Mouse (Mus musculus) cerebellum, postnatal 14 days (tissue): ENCODE data around the gene Gm28035.
A peak's percentile ranks its signal among the peaks of the same experiment; 100 is the strongest.

ENCODE experiments used
- DNase-seq, 2 experiments: peaks; one replicate each; pipeline ENCODE4 v3.0.0; 2021; ENCODE audit warnings: mixed read lengths in 2 of 2

Gene Gm28035

DNA sequence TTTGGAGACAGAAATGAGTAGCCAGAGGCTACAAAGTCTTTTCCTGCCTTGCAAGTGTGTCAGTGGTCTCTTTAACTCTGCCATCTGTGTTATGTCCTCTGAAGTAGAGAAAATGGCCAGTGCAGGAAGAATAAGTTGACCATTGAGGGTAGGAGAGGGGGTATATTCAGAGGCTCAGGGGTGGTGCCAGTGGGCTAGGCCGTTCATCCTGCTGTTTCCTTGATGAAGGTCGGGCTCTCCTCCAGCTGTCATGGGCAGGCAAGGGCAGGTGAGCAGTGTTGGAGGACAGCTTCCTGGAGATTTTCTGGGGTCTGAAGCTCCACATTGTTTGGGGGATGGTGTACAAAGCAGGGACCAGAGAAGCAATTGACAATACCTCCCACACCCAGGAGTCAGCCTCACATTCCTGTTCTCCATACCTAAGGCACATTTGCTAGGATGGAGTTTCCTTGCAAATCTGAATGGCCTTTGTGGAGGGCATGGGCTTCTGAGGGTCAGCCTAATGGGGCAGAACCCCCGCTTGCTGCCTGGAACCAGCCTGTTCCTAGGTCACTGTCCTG, 1.4 kb upstream of the Gm28035 start:
- DNase-seq = no peak

GRCm38 (mm10) chr2:30239777-30240176, 590 bp upstream of the Gm28035 start:
- DNase-seq = peak in 1 of 2 experiments; percentile 32

GRCm38 (mm10) chr2:30242509-30242908, 2.1 kb downstream of the Gm28035 start:
- DNase-seq = peak; percentile 56 to 74

DNA sequence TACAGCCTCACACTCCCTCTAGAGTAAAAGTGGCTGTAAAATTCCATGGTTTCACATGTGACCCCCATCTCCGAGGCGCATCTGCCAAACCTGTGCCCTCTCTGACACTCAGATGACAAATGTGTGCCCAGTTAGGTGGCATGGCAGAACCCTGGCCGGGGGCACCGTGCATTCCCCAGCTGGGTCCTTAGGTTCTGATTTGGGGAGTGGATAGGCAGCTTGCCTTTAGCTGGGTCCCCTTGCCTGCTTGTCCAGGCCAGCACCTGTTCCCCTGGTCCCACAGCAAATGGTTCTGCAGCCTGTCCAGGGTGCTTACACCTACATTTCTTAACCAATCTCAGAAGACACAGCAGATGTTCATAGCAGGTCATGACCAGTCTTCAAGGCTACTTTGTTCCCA, 3.0 kb downstream of the Gm28035 start:
- DNase-seq = no peak

DNA sequence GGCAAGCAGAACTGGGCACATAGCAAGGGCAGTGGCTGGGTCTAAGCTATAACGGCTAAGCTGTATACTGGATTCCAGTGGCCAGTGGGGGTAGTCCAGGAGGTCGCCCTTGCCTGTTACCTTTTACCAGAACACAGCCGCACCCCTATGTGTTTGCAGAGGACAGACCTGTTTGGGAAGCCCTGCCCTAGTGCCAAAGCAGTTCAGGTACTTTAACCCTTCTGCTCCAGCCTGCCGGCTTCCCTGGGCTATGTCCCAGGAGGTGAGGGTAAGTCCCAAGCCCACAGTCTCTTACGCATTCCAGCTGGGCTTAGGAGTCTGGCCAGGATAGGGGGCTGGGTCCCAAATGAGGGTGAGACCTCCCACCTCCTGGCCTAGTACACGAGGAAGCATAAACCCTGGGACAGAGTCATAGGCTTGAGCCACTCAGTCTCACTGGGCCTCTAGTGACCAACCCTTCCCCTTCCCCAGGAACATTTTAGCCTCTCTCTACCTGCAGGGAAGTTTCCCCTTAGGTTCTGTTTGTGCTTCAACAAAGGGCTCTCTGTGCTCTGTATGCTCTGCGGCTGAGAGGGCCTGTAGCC, 4.3 kb downstream of the Gm28035 start:
- DNase-seq = no peak

GRCm38 (mm10) chr2:30247036-30247435, 6.7 kb downstream of the Gm28035 start:
- no peak for DNase-seq

DNA sequence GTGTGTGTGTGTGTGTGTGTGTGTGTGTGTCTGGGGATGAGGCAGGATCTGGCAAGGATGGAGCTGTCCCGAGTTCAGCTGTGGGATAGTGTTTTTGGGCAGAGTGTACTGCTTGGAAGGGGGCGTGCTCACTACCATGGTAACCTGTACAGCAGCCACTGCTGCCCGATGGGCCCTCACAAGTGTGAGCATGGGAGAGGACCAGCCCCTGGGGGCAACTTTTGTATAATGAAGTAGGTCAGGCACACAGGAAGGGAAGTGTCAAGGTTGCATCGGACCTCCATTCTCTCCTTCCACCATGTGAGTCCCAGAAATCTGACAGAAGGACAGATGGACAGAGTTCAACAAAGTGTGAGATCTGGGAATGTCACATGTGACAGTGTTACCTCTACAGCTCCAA, 7.3 kb downstream of the Gm28035 start:
- DNase-seq = no peak

DNA sequence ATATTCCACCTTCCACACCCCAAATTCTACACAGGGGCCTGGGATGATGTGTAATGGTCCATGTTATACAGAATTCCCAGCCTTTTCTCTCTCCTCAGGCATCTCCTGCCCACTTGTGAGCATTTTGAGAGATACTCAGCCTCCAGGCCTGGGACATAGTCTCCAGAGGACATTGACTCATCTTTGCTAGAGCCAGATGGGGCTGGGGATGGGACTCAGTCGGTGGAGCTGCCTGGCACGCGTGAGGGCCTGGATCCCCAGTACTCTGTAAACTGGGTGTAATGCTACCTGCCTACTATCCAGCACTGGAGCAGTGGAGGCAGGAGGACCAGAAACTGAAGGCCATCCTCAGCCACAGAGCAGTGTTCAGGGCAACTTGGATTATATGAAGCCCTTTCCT, 8.8 kb downstream of the Gm28035 start:
- DNase-seq = no peak

DNA sequence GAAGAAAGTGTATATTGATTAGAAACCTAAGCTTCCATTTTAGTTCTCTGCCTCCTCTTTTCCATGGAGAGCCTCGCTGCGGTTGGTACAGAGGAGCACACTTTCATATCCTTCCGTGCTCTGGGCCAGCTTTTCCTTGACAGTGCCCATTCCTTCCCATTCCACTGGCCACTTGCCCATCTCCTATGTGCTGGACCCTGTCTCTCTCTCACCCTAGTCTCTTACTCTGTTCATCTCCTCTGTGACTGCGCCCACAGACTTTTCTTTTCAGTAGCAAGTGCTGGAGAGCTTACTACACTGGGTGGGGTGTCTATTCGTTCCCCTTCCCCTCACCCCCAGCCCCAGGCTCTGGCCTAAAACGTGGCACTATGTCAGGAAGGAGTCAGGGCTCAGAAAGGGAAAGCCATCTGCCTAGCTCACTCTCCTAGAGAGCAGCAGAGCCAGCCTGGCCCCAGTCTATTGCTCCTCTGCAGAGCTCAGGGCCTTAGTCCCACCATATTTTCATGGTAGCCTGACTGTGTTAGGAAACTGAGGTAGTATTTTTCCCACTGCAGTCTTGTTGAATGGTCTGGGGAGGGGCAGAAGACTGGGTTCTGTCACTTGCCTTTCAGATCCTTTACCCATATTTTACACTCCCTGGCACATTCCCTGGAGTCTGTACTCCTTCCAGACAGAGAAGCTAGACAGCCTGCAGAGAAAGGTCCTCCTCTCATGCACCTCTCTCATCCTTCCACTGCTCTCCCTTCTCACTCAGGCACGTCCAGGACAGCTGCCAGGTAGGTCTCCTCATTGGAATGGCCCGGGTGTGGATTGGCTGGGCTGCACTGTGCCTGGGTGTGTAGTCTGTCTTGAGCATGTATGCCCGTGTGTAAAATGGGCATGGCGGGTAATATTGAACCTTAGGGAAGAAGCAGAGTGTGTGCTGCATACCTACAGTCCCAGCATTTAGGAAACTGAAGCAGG, 10.1 kb downstream of the Gm28035 start:
- DNase-seq = peak; percentile 60 to 68

DNA sequence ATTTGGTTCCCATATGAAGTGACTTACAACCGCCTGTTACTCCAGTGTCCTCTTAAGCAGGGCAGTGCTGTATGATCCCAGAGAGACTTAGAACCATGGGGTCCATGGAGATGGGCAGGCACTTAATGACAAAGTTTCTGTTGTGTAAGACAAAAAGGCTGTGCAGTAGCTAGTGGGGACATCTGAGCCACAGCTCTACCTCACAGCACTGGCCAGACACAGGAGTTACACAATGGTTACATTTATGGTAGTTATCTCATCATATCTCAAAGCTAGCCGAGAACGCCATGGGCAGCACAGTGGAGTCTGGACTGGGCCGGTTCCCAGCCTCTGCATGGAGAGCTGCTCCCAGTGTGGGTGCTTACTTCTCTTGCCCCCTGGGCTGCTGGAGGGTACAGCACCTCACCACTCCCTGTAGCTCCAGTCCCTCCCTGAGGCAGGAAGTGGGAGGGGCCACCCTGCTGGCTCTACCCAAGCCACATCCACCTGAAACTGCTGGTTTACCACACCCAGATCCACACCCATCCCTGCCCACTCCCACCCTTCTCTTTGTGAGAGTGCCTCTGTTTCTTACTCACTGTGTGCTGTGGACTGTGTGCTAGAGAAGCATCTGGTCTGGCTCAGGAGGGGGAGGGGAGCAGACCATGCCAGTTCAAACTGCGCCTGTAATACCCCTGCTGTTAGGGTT, 11.2 kb downstream of the Gm28035 start:
- DNase-seq = peak in 1 of 2 experiments; percentile 34

GRCm38 (mm10) chr2:30252521-30252920, 12.2 kb downstream of the Gm28035 start:
- DNase-seq = no peak

DNA sequence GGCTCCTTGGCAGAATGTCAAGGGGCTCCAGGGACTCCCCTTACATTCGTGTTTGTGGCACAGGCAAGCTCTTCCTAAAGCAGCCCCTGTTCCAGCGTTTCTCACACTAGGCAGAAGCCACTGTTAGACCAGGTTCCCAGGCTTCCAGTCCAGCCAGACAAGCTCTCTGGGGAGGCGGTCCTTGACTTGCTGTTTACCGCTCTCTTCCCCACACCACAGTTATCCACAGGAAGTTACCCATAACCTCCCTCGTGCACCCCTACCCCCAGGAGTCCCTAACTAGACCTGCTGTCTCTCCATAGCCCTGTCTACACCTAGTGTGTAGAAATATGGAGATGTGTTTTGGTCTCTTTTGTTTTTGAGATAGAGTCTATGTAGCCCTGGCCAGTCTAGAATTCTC, 13.4 kb downstream of the Gm28035 start:
- no peak for DNase-seq

- DNase-seq = no peak
These were observed 15.4 kb downstream of the Gm28035 start for GRCm38 (mm10) chr2:30255631-30256395.

DNA sequence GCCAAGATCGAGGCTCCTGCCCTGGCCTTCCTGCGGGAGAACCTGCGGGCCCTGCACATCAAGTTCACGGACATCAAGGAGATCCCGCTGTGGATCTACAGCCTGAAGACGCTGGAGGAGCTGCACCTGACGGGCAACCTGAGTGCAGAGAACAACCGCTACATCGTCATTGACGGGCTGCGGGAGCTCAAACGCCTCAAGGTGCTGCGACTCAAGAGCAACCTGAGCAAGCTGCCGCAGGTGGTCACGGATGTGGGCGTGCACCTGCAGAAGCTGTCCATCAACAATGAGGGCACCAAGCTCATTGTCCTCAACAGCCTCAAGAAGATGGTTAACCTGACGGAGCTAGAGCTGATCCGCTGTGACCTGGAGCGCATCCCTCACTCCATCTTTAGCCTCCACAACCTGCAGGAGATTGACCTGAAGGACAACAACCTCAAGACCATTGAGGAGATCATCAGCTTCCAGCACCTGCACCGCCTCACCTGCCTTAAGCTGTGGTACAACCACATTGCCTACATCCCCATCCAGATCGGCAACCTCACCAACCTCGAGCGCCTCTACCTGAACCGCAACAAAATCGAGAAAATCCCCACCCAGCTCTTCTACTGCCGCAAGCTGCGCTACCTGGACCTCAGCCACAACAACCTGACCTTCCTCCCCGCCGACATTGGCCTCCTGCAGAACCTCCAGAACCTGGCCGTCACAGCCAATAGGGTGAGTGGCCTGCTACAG, 16.4 kb downstream of the Gm28035 start:
- DNase-seq = no peak

DNA sequence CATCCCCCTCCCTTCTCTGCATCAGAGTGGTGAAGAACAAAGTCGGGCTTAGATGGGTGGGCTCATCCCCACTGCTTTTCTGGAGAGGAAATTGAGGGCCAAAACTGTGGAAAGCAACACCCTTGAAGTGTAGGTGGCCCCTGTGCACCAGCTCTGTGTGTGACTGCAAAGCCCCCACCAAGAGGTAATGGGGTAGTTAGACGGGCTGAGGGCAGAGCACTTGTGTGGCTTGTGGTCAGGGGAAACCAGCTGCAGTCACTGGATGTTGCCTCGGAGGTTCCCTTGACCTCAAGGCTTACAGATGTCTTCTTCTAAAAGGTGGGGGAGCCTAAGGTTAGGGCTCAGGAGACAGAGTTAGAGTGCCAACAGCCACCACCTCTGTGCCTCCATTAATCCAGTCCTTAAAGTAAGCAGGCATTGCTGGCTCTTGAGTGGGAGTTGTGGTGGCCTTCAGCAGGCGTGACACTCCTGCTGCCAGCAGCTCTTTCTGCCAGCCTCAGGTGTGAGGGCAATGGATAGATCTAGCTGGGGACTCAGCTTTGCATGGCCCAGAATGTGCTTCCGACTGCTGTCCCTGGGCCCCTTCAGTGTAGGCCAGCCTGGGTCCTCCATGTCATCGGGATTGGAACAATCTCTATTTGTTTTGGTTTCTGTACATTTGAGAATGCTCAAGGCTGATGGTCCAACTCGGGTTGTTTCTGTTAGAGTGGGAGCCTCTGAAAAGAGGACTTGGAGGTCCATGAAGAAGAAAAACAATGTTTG, 17.5 kb downstream of the Gm28035 start:
- DNase-seq = no peak

GRCm38 (mm10) chr2:30258600-30258999, 18.2 kb downstream of the Gm28035 start:
- no peak for DNase-seq

GRCm38 (mm10) chr2:30259131-30260064, 19.0 kb downstream of the Gm28035 start:
- peak; percentile 15 to 36 for DNase-seq

DNA sequence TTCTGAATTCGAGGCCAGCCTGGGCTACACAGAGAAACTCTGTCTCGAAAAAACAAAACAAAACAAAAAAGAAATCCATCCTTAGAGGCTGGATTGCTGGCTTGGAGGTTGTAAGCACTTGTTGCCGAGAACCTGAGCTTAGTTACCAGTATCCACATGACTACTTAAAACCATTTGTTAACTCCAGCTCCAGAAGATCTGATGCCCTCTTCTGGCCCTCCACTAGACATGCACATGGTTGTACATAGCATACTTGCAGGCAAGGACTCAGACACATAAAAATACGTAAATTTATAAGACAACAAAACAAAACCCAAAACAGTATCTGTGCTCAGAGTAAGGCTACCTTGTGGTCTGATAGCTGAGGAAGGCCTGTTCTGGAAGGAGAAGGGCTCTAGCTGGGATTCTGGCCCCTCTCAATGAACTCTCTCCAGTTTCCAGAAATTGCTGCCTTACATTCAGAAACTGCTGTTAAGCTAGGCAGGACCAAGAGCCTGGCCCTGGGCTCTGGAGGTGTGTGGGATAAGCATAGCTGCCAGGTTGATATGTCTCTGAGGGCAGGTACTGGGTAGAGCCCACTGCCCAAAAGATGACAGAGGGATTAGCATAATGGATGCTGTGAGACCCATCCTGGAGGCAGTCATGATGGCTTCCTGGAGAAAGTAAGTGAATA, 20.8 kb downstream of the Gm28035 start:
- DNase-seq = no peak
